Mouse (Mus musculus): ENCODE results near the gene Hoxa7.

DNA sequence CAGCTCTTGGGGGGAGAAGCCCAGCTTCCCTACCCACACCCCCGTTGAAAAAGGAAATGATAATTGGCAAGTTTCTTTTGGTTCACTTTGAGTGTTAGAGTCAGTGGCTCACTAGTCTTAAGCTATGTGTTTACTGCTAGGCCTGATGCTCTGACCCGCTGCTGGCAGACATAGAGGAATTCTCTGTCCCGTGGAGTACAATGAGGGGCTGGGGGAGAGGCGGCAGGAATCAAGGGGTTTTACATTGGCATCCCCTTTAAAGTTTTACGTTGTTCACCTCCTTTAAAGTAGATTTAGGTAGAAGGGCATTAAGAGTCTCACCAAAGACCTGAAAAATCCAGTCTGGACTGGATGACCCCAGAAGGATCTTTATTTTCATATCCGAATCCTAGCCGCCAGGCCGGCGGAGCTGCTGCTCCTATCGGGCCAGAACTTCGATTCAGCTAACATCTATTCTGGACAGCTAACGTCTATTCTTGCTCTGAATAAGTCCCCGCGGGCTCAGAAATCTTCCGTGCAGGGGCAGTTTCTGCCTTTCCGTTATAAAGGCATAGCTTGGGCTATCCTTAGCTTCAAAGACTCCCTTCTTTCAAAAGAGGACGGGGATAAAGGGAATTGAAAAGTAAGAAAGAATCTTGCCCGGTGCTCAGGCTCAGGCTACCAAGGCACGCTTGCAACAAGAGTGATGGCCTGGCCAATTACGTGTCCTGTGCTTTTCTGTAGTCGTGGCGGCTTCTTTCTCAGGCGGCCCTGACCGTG, 30.5 kb upstream of the Hoxa7 start:
- TF ChIP-seq POLR2A (IDR thresholded peaks at IDR 0.05; ENCODE audit: insufficient read depth, low read depth, low read length), result no peak
- no peak for TF ChIP-seq CTCF (IDR thresholded peaks at IDR 0.05)
